Mouse (Mus musculus): ENCODE results near the gene Nup85. TPM values are rescaled to one million over a fixed set of nuclear protein-coding genes. Genes with fewer than 3 reads are reported as not detected.
A peak's percentile ranks its signal among the peaks of the same experiment; 100 is the strongest.

Nup85 gene
- polyA plus RNA-seq, 1 experiment from 2014 or later: 101 TPM

DNA sequence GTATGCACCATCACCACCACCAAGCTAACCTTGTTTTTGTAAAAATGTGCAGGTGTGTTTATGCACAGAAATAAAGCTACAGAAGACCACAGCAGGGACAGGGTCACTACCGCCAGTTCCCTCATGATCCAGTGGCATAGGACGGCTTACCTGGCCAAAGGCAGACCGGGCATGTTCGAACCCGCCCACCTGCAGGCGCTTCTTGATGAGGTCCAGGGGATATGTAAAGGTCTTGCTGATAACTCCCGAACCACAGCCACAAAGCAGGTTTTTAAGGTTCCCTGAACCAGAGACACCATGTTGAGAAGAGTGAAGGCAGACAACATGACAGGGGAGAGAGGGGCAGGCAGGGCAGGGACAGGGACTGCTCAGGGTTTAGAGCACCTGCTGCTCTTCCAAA is 52.1 kb downstream of the Nup85 start:
- no peak overlapping the region for H3K4me3 ChIP-seq (replicated peaks)
- no peak overlapping the region for H3K27ac ChIP-seq (replicated peaks)
- no peaks in the 10 kb centered on the region for H3K9me3 ChIP-seq (replicated peaks)
- no peak for ATAC-seq (ENCODE audit: low FRiP score)
- peaks cover 20% of the 10 kb centered on the region for H3K4me1 ChIP-seq
- peaks cover 45% of the 10 kb centered on the region for H3K36me3 ChIP-seq
- 0 out of 2 replicates have a peak, but pooled peaks cover 13% of the 10 kb centered on the region for H3K27me3 ChIP-seq (replicated peaks)
- 93% methylated on average over 7 of the region's 7 CpGs for WGBS
- H3K9ac ChIP-seq (replicated peaks): no peak overlapping the region
- no peak overlapping the region for H3K4me2 ChIP-seq

DNA sequence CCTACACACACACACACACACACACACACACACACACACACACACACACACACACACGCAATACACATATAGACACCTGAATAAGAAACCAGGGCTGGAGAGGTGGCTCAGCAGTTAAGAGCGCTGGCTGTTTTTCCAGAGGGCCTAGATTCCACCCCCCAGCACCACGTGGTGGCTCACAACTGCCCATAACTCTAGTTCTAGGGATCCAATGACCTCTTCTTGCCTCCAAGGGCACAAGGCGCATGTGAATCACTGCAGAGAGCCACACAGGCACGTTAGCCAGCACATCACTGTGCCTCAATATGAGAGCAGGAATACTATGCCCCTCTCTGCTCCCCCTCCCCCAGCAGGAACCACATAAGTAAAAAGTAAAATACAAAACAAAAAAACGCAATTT is 52.7 kb downstream of the Nup85 start:
- H3K4me3 ChIP-seq (replicated peaks): no peak overlapping the region
- no peak overlapping the region for H3K4me2 ChIP-seq
- WGBS: 84% methylated on average over 6 of the region's 6 CpGs
- peaks cover 15% of the 10 kb centered on the region for H3K4me1 ChIP-seq
- H3K27me3 ChIP-seq (replicated peaks): 0 out of 2 replicates have a peak, but pooled peaks cover 12% of the 10 kb centered on the region
- no peak for ATAC-seq (ENCODE audit: low FRiP score)
- H3K9me3 ChIP-seq (replicated peaks): no peaks in the 10 kb centered on the region
- no peak overlapping the region for H3K27ac ChIP-seq (replicated peaks)
- H3K36me3 ChIP-seq: peaks cover 45% of the 10 kb centered on the region
- no peak overlapping the region for H3K9ac ChIP-seq (replicated peaks)

DNA sequence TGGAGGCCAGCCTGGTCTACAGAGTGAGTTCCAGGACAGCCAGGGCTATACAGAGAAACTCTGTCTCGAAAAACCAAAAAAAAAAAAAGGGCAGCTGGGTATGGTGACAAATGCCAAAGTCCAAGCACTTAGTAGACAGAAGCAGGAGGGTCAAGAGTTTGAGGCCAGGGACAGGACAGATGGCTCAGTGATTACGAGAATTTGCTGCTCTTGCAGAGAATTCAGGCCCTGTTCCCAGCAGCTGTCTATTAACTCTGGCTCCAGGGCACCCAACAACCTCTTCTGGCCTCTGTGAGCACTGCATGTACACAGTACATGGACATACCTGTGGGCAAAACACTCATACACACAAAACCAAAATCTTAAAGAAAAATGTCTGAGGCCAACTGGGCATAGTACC is 53.8 kb downstream of the Nup85 start:
- no peaks in the 10 kb centered on the region for H3K9me3 ChIP-seq (replicated peaks)
- peaks cover 55% of the 10 kb centered on the region for H3K36me3 ChIP-seq
- H3K9ac ChIP-seq (replicated peaks): no peak overlapping the region
- peaks cover 7% of the 10 kb centered on the region for H3K4me1 ChIP-seq
- no peak overlapping the region for H3K4me2 ChIP-seq
- WGBS: 98% methylated on average over 2 of the region's 2 CpGs
- no peak for ATAC-seq (ENCODE audit: low FRiP score)
- H3K4me3 ChIP-seq (replicated peaks): no peak overlapping the region
- H3K27me3 ChIP-seq (replicated peaks): 0 out of 2 replicates have a peak, but pooled peaks cover 12% of the 10 kb centered on the region
- no peak overlapping the region for H3K27ac ChIP-seq (replicated peaks)

DNA sequence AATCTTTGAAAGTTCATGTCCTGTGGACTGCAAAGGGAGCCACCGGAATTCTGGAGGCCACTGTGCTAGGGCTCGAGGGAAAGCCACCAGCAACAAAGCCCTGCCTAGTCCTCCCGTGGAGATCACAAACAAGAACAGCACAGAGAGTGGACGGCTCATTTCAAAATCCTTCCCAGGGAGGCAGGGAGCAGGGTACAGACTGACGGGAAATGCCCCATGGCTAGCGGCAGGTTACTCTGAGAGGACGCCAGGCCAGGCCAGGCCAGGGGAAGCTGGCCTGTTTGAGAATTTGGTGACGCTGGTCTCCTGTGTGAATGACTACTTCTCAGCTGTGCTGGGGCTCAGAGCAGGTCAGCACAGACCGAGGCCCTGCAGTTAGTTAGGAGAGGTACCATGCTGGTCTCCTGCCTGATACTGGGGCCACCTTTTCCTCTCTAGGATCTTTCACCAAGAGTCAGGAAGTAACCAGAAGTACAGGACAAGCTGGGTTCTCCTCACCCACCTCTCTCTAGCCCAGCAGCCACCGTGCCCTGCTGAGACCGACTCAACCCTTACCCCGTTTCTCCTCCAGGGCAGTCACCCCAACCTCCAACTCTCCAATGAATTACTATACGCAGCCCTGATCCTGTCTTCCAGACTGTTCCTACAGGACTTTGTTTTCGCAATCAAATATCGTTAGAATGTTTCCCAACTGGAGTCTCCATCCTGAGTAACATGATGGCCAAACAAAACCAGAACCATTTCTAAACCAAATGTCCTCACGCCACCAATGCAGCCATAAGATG is 54.7 kb downstream of the Nup85 start:
- 89% methylated on average over 16 of the region's 16 CpGs for WGBS
- no peaks in the 10 kb centered on the region for H3K9me3 ChIP-seq (replicated peaks)
- H3K36me3 ChIP-seq: peaks cover 62% of the 10 kb centered on the region
- H3K4me1 ChIP-seq: no peaks in the 10 kb centered on the region
- no peak for ATAC-seq (ENCODE audit: low FRiP score)
- no peak overlapping the region for H3K27ac ChIP-seq (replicated peaks)
- H3K27me3 ChIP-seq (replicated peaks): 0 out of 2 replicates have a peak, but pooled peaks cover 6% of the 10 kb centered on the region
- no peak overlapping the region for H3K4me3 ChIP-seq (replicated peaks)
- H3K9ac ChIP-seq (replicated peaks): no peak overlapping the region
- no peak overlapping the region for H3K4me2 ChIP-seq

DNA sequence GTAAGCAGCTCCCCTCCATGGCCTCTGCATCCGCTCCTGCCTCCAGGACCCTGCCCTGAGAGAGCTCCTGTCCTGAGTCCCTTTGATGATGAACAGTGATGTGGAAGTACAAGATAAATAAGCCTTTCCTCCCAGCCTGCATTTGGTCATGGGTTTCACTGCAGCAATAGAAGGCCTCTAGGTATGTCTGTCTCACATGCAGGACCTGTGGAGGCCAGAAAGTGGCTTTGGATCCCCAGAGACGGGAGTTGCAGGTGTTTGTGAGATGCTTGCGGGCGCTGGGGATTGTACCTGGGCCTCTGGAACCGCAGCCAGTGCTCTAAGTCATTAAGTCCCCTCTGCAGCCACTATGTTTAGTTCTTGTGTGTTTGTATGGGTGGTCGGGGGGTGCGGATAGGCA is 55.7 kb downstream of the Nup85 start:
- no peaks in the 10 kb centered on the region for H3K9me3 ChIP-seq (replicated peaks)
- H3K4me1 ChIP-seq: no peaks in the 10 kb centered on the region
- no peak overlapping the region for H3K9ac ChIP-seq (replicated peaks)
- ATAC-seq (ENCODE audit: low FRiP score): no peak
- peaks cover 56% of the 10 kb centered on the region for H3K36me3 ChIP-seq
- H3K4me2 ChIP-seq: no peak overlapping the region
- 95% methylated on average over 7 of the region's 7 CpGs for WGBS
- no peak overlapping the region for H3K27ac ChIP-seq (replicated peaks)
- no peaks in the 10 kb centered on the region for H3K27me3 ChIP-seq (replicated peaks)
- no peak overlapping the region for H3K4me3 ChIP-seq (replicated peaks)

DNA sequence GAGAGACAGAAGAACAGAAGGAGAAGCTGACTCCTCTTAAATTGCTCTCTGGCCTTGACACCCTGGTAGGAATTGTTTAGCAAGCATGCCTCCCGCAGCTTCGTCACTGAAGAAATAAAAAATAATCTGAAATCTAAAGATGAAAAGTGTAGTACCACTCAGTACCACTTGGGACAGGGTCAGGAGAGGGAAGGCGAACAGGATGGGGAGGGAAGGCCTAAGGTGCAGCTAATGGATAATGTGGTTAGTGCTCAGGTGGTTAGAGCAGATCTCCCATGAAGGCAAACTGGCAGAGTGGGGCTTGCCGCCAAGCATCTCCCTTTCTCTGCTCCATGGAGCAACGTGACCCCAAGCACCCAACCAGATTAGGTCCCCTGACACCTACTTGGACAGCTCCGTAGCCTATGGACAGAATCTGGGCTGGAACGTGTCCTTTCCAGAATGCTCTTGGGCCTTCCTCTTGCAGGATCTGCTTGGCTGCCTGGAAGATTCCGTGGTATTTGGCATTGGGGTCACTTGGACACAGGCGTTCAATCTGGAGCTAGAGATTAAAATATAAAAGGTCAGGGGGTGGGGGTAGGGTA is 59.3 kb downstream of the Nup85 start:
- WGBS: 80% methylated on average over 9 of the region's 9 CpGs
- Histone ChIP-seq H3K9ac (replicated peaks) (no peak overlapping the region), H3K36me3 (peaks cover 42% of the 10 kb centered on the region), H3K27me3 (replicated peaks) (no peaks in the 10 kb centered on the region), H3K9me3 (replicated peaks) (no peaks in the 10 kb centered on the region), H3K4me3 (replicated peaks) (no peak overlapping the region), H3K27ac (replicated peaks) (no peak overlapping the region), H3K4me1 (peaks cover 23% of the 10 kb centered on the region), H3K4me2 (no peak overlapping the region)
- ATAC-seq (ENCODE audit: low FRiP score): no peak

DNA sequence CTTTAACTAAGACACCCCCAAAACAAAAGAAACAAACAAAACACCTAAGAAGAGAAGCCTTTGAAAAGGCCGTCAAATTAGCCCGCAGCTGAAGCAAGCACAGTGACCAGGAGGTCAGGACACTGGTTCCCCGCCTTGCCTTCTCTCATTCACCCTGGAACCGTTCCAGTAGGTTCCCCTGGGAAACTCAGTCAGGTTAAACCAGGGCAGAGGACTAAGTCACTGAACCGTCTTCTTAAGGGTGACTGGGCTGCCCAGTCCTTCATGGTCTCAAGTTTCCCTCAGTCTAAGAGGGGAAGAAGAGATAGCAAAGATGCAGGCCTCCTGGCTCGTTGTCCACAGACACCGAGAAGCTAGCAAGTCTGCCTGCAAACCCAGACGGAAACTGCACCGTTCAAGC is 61.6 kb downstream of the Nup85 start:
- Histone ChIP-seq H3K36me3 (peaks cover 21% of the 10 kb centered on the region), H3K4me2 (no peak overlapping the region), H3K9ac (replicated peaks) (no peak overlapping the region), H3K9me3 (replicated peaks) (no peaks in the 10 kb centered on the region), H3K27me3 (replicated peaks) (no peaks in the 10 kb centered on the region), H3K4me1 (peaks cover 25% of the 10 kb centered on the region), H3K4me3 (replicated peaks) (no peak overlapping the region), H3K27ac (replicated peaks) (no peak overlapping the region)
- no peak for ATAC-seq (ENCODE audit: low FRiP score)
- WGBS: 81% methylated on average over 9 of the region's 9 CpGs

DNA sequence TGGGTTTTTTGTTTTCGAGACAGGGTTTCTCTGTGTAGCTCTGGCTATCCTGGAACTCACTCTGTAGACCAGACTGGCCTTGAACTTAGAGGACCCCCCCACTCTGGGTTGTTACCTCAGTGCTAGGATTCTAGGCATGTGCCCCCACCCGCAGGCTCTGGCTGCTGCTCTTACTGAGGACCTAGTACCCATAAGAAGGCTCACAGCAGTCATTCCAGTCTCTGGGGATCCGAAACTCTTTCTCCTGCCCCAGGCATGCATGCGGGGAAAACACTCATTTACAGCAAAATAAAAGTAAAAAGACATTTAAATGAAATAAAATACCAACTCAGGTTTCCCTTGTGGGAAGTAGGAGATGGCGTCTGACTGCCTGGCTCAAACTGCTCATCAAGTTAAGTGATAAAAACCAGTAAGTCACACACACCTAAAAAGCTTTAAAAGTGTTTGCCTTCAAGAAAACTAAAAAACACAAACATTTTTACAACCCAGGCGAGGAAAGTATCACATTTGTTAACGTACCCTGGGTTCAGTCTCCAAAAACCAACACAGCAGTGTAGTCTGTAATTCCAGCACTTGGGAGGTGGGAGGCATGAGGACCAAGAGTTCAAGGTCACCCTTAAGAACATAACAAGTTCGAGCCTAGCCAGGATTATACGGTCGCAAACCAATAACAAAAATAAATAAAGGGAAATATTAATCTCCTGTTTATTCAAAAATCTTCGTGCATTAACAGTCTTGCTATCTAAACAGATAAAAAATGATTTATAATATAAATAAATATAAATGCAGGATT is 62.8 kb downstream of the Nup85 start:
- Histone ChIP-seq H3K9me3 (replicated peaks) (no peaks in the 10 kb centered on the region), H3K4me1 (peaks cover 25% of the 10 kb centered on the region), H3K27ac (replicated peaks) (peak overlapping the region; percentile 73; the same call in 1 of the 2 replicates), H3K36me3 (peaks cover 16% of the 10 kb centered on the region), H3K4me3 (replicated peaks) (peak overlapping the region; percentile 80), H3K4me2 (peak overlapping the region; percentile 90), H3K27me3 (replicated peaks) (no peaks in the 10 kb centered on the region), H3K9ac (replicated peaks) (peak overlapping the region; percentile 66)
- no peak for ATAC-seq (ENCODE audit: low FRiP score)
- 51% methylated on average over 11 of the region's 11 CpGs for WGBS

DNA sequence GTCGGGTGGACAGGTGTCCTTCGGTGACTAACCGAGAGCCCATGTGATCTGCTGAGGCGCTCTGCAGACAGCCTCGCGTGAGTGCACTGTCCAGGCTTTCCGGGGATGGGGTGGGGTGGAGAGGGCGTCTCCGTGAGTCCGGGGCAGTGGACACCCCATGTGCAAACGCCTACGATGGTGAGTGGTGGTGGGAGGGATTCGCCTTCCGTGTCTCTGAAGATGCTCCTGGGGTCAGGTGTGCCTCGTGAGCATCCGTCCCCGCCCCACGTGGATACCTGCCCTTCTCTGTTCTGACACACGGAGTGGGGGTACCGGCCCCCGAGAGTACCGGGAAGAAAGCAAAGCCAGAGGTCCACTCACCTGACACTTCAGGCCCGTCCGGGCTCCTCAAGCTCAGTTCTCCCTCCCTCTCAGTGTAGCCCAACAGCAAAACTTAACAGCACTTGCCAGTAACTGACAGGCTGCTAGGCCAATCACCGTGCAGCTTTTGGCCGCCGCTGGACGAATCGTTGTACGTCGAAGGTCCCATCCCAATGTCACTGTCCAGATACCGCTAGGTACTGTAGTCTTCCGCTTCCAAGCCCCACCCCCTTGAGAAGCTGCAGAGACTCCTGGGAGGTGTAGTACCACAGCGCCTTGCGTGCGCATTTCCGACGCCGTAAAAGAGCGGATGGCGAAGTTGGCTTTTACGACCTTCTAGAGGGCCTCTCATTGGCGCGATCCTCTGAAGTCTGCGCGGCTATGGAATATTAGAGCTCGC is 63.7 kb downstream of the Nup85 start, which contains the start of gene Slc25a19:
TSS of gene Slc25a19 (minus strand) at position 591 of the 760 bp plus-strand sequence.
- peaks cover 25% of the 10 kb centered on the region for H3K4me1 ChIP-seq
- peak within 1 kb of the TSS; percentile 90 for H3K4me2 ChIP-seq
- WGBS: under 1% methylated on average over 47 of the region's 47 CpGs
- peak within 1 kb of the TSS; percentile 73 for H3K27ac ChIP-seq (replicated peaks)
- peak within 1 kb of the TSS; percentile 66 for H3K9ac ChIP-seq (replicated peaks)
- no peaks in the 10 kb centered on the region for H3K27me3 ChIP-seq (replicated peaks)
- H3K36me3 ChIP-seq: peaks cover 8% of the 10 kb centered on the region
- H3K9me3 ChIP-seq (replicated peaks): no peaks in the 10 kb centered on the region
- H3K4me3 ChIP-seq (replicated peaks): peak within 1 kb of the TSS; percentile 80
- ATAC-seq (ENCODE audit: low FRiP score): peak; percentile 99

DNA sequence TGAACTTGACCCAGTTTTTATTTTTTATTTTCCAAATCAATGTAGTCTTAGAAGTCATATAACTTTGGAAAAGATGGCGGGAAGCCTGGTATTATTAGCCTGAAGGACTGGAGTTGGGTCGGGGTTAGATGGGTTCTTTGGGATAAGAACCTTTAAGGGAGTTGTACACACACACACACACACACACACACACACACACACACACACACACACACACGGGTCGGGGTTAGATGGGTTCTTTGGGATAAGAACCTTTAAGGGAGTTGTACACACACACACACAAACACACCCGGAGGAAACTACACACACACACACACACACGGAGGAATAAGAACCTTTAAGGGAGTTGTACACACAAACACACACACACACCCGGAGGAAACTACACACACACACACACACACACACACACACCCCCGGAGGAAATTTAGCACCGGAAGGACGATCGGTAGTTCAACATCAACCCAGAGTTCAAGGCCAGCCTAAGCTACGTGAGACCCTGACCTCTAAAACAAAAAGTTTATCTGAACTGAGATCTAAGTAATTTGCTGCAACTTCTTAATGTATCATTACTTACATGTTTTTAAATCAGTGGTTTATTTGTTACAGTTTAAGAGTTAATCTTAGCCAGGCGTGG is 64.3 kb downstream of the Nup85 start:
- Histone ChIP-seq H3K27ac (replicated peaks) (0 out of 2 replicates have a peak overlapping the region, but pooled peaks have one; percentile 25), H3K9ac (replicated peaks) (0 out of 2 replicates have a peak overlapping the region, but pooled peaks have one; percentile 6), H3K4me1 (peaks cover 25% of the 10 kb centered on the region), H3K36me3 (peaks cover 2% of the 10 kb centered on the region), H3K27me3 (replicated peaks) (no peaks in the 10 kb centered on the region), H3K4me3 (replicated peaks) (peak overlapping the region; percentile 80), H3K4me2 (peak overlapping the region; percentile 90), H3K9me3 (replicated peaks) (no peaks in the 10 kb centered on the region)
- ATAC-seq (ENCODE audit: low FRiP score): peak; percentile 6; the same call in 1 of the 2 replicates
- WGBS: 52% methylated on average over 13 of the region's 13 CpGs

Data from neural tube, embryonic 15.5 days (tissue).